Mouse (Mus musculus) adrenal gland, adult 8-10 months (tissue): ENCODE measurements around the gene Hist1h1t. TPM values are rescaled to one million over a fixed set of nuclear protein-coding genes. Genes with fewer than 3 reads are reported as not detected.

Source experiments
- DNase-seq: peaks from one replicate; pipeline ENCODE4 v3.0.0; 2022
- microRNA-seq, 2 experiments: library from miRNA; unstranded; fragments of <30 nt; microRNA quantifications; one replicate each; pipeline ENCODE4 v1.2.0; 2022
- total RNA-seq, 4 experiments: library from RNA; stranded (reverse); gene quantifications; 2 replicates each; pipeline ENCODE4 v1.2.4; 2022

Hist1h1t gene
- total RNA-seq, 4 experiments from 2014 or later, result 0.26 TPM; not detected in 3

DNA sequence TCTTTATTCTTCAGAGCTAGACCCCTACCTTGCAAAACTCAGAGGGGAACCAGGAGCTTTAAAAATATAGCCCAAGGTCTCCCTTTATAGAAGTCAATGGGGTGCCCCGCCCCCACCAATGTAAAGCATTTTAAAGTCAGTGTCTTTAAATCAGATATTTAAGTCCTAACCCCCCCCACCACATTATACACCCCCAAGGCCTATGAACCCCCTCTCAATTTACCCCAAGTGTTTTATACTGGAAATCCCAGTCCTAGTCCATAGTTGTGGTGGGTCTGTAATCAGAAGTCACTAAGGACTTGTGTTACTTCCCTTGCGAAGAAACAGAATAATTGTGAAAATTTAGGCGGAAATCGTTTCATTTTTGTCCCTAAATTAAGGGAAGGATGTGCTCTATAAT, 42.4 kb downstream of the Hist1h1t start:
- DNase-seq, result no peak

GRCm38 (mm10) chr13:23738677-23739068, 43.1 kb downstream of the Hist1h1t start, which contains the start of gene Hist1h1c:
TSS of gene Hist1h1c (plus strand) at chr13:23738808.
- peak; percentile 89 for DNase-seq

- peak; percentile 96 for DNase-seq
These were observed 43.7 kb downstream of the Hist1h1t start for GRCm38 (mm10) chr13:23739069-23739921.

GRCm38 (mm10) chr13:23739922-23740252, 44.3 kb downstream of the Hist1h1t start:
- no peak for DNase-seq

- no peak for DNase-seq
These were observed 44.7 kb downstream of the Hist1h1t start for GRCm38 (mm10) chr13:23740256-23740840.

DNA sequence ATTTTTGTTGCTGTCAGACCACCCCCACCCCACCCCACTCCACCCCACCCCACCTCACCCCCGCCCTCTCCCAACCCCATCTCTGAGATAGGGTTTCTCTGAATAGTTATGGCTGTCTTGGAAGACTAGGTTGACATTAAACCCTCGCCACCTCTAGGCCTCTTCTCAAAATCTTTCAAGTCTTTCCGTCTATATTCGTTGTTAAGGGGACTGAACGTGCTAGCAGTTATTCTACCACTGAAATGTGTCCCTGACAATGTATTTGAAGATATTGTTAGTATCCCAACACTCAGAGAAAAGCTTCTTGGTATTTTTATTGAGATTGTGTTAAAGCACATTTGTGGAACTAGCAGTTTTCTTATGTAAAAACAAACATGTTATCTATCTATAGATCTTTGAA, 45.3 kb downstream of the Hist1h1t start:
- DNase-seq, result no peak

DNA sequence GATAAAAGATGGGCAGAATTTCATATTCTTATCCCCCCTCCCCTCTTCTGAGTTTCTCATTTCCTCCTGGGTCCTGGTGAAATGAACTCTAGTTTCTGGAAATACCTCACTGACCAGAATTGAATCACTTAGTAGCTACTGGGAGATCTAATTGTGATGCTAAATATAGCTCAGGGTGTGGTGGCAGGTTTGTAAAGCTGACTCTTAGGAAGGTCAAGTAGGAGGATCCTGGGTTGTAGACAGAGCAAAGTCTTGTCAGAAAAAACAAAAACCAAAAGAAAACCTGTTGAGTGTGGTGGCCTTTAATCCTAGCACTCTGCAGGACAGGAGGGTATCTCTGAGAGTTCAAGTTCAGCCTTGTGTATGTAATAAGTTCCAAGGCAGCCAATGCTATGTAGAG, 46.4 kb downstream of the Hist1h1t start:
- DNase-seq, result no peak

GRCm38 (mm10) chr13:23743215-23743614, 47.6 kb downstream of the Hist1h1t start:
- DNase-seq, result no peak

DNA sequence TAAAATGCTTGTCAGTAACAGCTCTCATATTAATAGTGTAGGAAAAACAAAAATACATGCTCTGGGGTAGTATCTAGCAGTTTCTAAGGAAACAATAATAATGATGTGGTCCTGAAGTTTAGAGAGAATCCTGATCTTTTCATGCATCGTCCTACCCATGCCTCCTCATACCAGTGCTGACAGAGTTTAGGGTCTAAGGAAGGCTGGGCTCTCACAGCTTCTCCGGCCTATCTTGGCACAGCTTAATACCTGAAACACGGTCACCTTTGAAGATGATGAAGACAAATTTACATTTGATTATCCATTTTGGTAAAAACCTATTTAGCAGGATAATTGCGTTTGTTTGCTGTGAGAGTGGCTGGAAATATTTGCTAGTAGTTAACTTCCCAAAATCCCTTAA, 48.3 kb downstream of the Hist1h1t start:
- DNase-seq, result no peak

- DNase-seq, result no peak
These were observed 49.1 kb downstream of the Hist1h1t start for GRCm38 (mm10) chr13:23744421-23745380.

DNA sequence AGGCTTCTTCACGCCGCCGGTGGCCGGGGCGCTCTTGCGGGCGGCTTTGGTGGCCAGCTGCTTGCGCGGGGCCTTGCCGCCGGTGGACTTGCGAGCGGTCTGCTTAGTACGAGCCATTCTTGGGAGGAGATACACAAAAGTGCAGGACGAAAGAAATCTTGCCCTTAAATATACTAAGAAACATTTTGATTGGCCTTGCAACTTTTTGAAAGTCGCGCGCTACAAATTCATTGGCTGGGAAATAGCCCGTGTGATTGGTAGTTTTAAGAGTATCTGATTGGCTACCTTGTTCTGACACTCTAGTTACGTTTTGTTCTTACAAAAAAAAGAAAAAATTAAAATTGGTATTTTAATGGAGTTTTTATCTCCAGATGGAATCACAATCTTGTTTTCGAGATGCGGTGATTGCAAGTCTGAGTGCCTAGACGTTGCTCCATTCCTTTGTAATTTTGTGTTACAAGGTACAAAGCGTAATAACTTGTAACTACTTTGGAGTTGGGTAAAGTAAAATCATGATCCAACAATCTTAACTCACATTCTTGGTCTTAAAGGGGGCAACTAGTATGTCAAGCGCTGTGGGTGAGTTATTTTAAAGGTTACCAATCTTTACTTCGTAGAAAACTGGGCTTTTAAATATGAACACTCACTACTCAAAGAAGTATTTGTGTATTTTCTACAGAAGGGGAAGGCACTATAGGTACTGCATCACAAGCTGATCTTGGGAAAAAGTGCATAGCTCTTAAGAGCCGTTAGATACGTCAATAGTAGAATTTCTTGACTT, 50.0 kb downstream of the Hist1h1t start, which contains the start of gene Hist1h3c:
Gene Hist1h3c, minus strand, starts transcription at position 222 of the 781 bp plus-strand sequence.
- DNase-seq, result peak; percentile 72

Small RNAs within 50 kb of the gene (microRNA-seq; reads per million reads assigned to microRNA genes)
- 0 reads per million in 2 experiments for gene Gm44314
- gene Gm44350, result 0 reads per million in 2 experiments

Other genes starting within 250 kb of the Hist1h1t start
- gene Btn1a1, start 229.9 kb upstream of the Hist1h1t start, total RNA-seq, result not detected
- gene Btn2a2, start 207.0 kb upstream of the Hist1h1t start, total RNA-seq, result not detected
- gene Hist1h4h, start 164.8 kb upstream of the Hist1h1t start, total RNA-seq, result 100 to 1,000 TPM; 381 to 523 (median 406) TPM
- gene Hist1h2af, start 161.9 kb upstream of the Hist1h1t start, total RNA-seq, result 10 to 100 TPM in 3 of 4 experiments, 1 to 10 TPM in 1; 8.2 to 20.8 (median 16.2) TPM
- 1 to 10 TPM; 3.2 to 5.6 (median 4.7) TPM for gene Hist1h3g, start 160.4 kb upstream of the Hist1h1t start, total RNA-seq
- 1 to 10 TPM; 2.2 to 3.4 (median 2.9) TPM for gene Hist1h2bh, start 152.4 kb upstream of the Hist1h1t start, total RNA-seq
- gene Hist1h3f, start 151.8 kb upstream of the Hist1h1t start, total RNA-seq, result 10 to 100 TPM; 16.8 to 22.6 (median 20.7) TPM
- gene Hist1h4f, start 144.2 kb upstream of the Hist1h1t start, total RNA-seq, result 10 to 100 TPM; 54.2 to 65.8 (median 58.8) TPM
- 1 to 10 TPM; 2.2 to 3.9 (median 3.1) TPM for gene Hist1h1d, start 142.6 kb upstream of the Hist1h1t start, total RNA-seq
- gene Hist1h3e, start 133.4 kb upstream of the Hist1h1t start, total RNA-seq, result 10 to 100 TPM; 48.1 to 62.5 (median 53.5) TPM
- 1 to 10 TPM; 4.5 to 9.9 (median 6.6) TPM for gene Hist1h2ae, start 124.6 kb upstream of the Hist1h1t start, total RNA-seq
- gene Hist1h2bg, start 124.4 kb upstream of the Hist1h1t start, total RNA-seq, result 10 to 100 TPM; 55.2 to 81.2 (median 75.0) TPM
- 10 to 100 TPM; 18.7 to 29.5 (median 23.2) TPM for gene Hist1h2bf, start 121.6 kb upstream of the Hist1h1t start, total RNA-seq
- gene Hist1h2ad, start 121.4 kb upstream of the Hist1h1t start, total RNA-seq, result 1 to 10 TPM; 4.8 to 9.8 (median 5.8) TPM
- 1 to 10 TPM; 2.9 to 4.8 (median 3.3) TPM for gene Hist1h3d, start 120.1 kb upstream of the Hist1h1t start, total RNA-seq
- gene Hist1h4d, start 114.2 kb upstream of the Hist1h1t start, total RNA-seq, result 100 to 1,000 TPM; 116 to 151 (median 145) TPM
- gene Hist1h2be, start 74.7 kb upstream of the Hist1h1t start, total RNA-seq, result 10 to 100 TPM; 11.0 to 15.5 (median 13.2) TPM
- 10 to 100 TPM; 61.3 to 77.8 (median 63.8) TPM for gene Hist1h1e, start 73.3 kb upstream of the Hist1h1t start, total RNA-seq
- gene Hist1h2ac, start 11.9 kb upstream of the Hist1h1t start, total RNA-seq, result 1 to 10 TPM; 1.8 to 3.2 (median 2.3) TPM
- gene Hist1h2bc, start 11.6 kb upstream of the Hist1h1t start, total RNA-seq, result 100 to 1,000 TPM; 105 to 176 (median 135) TPM
- 10 to 100 TPM; 71.9 to 93.9 (median 88.6) TPM for gene Hist1h4c, start 2.6 kb downstream of the Hist1h1t start, total RNA-seq
- gene Hfe, start 15.0 kb downstream of the Hist1h1t start, total RNA-seq, result 10 to 100 TPM; 27.4 to 41.7 (median 33.5) TPM
- gene Hist1h1c, start 43.0 kb downstream of the Hist1h1t start, total RNA-seq, result 100 to 1,000 TPM; 212 to 290 (median 255) TPM
- gene Hist1h3c, start 49.8 kb downstream of the Hist1h1t start, total RNA-seq, result 10 to 100 TPM in 1 of 4 experiments, 1 to 10 TPM in 3; 4.3 to 10.9 (median 7.4) TPM
- gene Hist1h2bb, start 50.9 kb downstream of the Hist1h1t start, total RNA-seq, result 10 to 100 TPM; 14.8 to 24.3 (median 20.0) TPM
- gene Hist1h2ab, start 55.3 kb downstream of the Hist1h1t start, total RNA-seq, result 10 to 100 TPM; 24.0 to 37.5 (median 29.3) TPM
- gene Hist1h3b, start 56.5 kb downstream of the Hist1h1t start, total RNA-seq, result 10 to 100 TPM; 18.1 to 29.8 (median 26.6) TPM
- 100 to 1,000 TPM in 1 of 4 experiments, 10 to 100 TPM in 3; 69.6 to 104 (median 91.8) TPM for gene Hist1h4b, start 61.2 kb downstream of the Hist1h1t start, total RNA-seq
- 10 to 100 TPM; 18.1 to 29.1 (median 26.8) TPM for gene Hist1h4a, start 65.4 kb downstream of the Hist1h1t start, total RNA-seq
- 10 to 100 TPM; 28.7 to 37.4 (median 36.4) TPM for gene Hist1h3a, start 66.6 kb downstream of the Hist1h1t start, total RNA-seq
- 10 to 100 TPM; 16.7 to 20.1 (median 18.6) TPM for gene Hist1h1a, start 67.9 kb downstream of the Hist1h1t start, total RNA-seq
- gene Trim38, start 74.1 kb downstream of the Hist1h1t start, total RNA-seq, result under 1 TPM in 3 of 4 experiments, not detected in 1; 0.24 to 0.48 (median 0.26) TPM
- under 1 TPM in 1 of 4 experiments, not detected in 3; 0.06 TPM for gene Slc17a2, start 111.2 kb downstream of the Hist1h1t start, total RNA-seq
- gene Slc17a3, start 143.6 kb downstream of the Hist1h1t start, total RNA-seq, result 1 to 10 TPM in 1 of 4 experiments, under 1 TPM in 3; 0.18 to 1.4 (median 0.76) TPM
- gene Slc17a1, start 171.9 kb downstream of the Hist1h1t start, total RNA-seq, result not detected
- gene Slc17a4, start 219.2 kb downstream of the Hist1h1t start, total RNA-seq, result under 1 TPM in 3 of 4 experiments, not detected in 1; 0.13 to 0.38 (median 0.15) TPM
- not detected for gene Hist1h2ba, start 238.3 kb downstream of the Hist1h1t start, total RNA-seq
- not detected for gene Hist1h2aa, start 238.6 kb downstream of the Hist1h1t start, total RNA-seq